Mouse (Mus musculus): ENCODE measurements at regions not wholly inside any gene's neighbourhood (a gene's known extent, or its start where the extent isn't known, plus 50 kb on each side); places are given as distances from the start of the nearest gene placed in this dataset.

DNA sequence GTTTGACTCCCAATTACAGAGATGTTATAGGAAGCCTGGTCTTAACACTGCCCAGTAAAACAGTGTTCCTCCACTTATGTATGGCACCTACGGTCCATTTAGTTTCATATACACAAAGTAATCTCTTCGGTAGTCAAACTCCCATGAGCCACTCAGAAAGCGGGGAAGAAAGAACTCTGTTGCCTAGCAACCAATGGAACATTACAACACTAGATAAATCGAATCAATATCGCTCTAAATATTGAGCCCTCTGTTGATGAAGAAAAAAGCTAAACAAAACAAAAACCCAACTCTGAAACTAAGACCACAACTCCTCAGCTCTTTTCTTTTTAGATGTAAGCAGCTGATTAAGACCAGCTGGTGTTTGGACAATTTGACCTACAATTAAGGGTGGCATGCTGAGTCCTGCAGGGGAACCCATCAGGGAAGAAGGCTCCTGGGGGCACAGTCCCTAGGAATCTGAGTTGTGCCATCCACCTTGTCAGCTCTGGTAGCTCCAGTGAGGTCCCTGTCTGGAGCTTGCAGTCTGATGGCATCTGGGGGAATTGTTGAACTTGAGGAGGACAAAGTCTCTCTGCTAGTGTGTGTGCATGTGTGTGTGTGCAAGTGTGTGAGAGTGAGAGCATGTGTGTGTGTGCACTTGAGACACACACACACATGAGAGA, 315.8 kb upstream of the Auts2 start:
- no peaks in the 10 kb centered on the region for H3K36me3 ChIP-seq (replicated peaks)
- H3K4me1 ChIP-seq, result peaks cover 6% of the 10 kb centered on the region; the same call in 1 of the 2 replicates
- H3K4me3 ChIP-seq, result no peak overlapping the region
- 0 out of 2 replicates have a peak, but pooled peaks cover 5% of the 10 kb centered on the region for H3K9me3 ChIP-seq
- DNase-seq (ENCODE audit: extremely low spot score, low spot score), result no peak
- H3K27ac ChIP-seq, result no peak overlapping the region
- H3K27me3 ChIP-seq (ENCODE audit: poor library complexity, severe bottlenecking), result no peaks in the 10 kb centered on the region
- WGBS, result 87% methylated on average over 5 of the region's 5 CpGs

DNA sequence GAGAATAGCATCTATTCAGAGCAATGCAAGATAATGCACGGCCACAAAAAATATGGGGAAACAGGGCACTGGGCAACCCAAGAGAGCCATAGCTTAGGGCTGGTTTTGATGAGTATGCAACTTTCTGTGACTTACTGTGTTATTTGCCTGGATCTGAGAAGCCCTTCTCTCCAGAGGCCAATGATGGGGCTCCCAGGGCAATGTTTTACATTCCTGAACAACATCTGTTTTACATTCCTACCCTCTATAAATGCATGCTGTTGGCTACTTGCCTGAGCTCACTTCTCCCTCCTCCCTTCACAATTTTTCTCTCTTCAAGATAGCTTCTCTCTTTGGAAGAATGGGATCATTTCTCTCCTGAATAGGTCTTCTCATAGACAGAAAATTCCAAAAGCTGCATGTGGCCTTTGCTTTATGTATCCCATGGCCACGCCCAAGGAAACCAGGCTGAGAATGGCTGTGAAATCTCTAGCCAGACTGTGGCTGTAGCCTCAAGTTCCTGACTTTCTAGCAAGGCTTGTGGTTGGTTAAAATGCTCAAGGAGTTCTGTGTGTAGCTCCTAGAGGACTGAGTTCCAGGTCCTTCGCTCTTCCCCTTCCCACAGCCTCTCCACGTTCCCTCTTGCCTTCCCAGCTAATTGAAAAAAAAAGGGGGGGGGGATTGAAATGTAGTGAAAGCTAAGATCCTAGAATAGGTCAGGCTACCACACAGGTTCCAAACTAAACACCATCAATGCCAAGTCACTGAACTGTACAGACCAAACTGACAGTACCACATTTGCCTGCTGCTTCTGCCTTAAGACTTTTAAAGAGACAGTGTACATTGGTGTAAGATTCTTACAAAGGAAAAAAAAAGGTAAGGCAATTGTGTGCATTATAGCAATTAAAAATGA, 312.7 kb upstream of the Auts2 start:
- 0 out of 2 replicates have a peak, but pooled peaks cover 5% of the 10 kb centered on the region for H3K9me3 ChIP-seq
- H3K4me1 ChIP-seq, result peaks cover 6% of the 10 kb centered on the region; the same call in 1 of the 2 replicates
- DNase-seq (ENCODE audit: extremely low spot score, low spot score), result no peak
- 0 out of 2 replicates have a peak overlapping the region, but pooled peaks have one; percentile 35 for H3K27ac ChIP-seq
- no peaks in the 10 kb centered on the region for H3K27me3 ChIP-seq (ENCODE audit: poor library complexity, severe bottlenecking)
- H3K36me3 ChIP-seq (replicated peaks), result no peaks in the 10 kb centered on the region
- WGBS, result 69% methylated on average over 4 of the region's 4 CpGs
- no peak overlapping the region for H3K4me3 ChIP-seq

DNA sequence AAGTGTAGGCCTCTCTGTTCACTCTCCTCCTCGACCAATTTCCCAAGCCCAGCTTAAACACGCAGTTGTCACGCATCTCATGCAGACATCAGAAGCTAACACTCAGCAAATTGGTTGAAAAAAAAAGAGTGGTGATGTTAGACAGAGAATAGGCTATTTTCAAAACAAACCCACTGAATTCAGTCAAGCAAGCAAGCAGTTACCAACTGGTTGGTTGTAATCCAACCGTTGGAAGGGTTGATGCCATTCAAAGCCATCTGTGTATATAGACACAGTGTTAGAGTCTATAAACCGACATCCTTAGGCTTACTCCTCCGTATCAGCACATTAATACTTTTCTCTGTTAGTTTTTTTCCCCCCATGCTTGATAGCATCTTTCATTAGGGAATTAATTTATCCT, 307.6 kb upstream of the Auts2 start:
- Histone ChIP-seq H3K27ac (no peak overlapping the region), H3K4me1 (peaks cover 3% of the 10 kb centered on the region; the same call in 1 of the 2 replicates), H3K36me3 (replicated peaks) (no peaks in the 10 kb centered on the region), H3K27me3 (ENCODE audit: poor library complexity, severe bottlenecking) (no peaks in the 10 kb centered on the region), H3K4me3 (no peak overlapping the region), H3K9me3 (no peaks in the 10 kb centered on the region)
- DNase-seq (ENCODE audit: extremely low spot score, low spot score), result no peak
- WGBS, result 88% methylated on average over 6 of the region's 6 CpGs

DNA sequence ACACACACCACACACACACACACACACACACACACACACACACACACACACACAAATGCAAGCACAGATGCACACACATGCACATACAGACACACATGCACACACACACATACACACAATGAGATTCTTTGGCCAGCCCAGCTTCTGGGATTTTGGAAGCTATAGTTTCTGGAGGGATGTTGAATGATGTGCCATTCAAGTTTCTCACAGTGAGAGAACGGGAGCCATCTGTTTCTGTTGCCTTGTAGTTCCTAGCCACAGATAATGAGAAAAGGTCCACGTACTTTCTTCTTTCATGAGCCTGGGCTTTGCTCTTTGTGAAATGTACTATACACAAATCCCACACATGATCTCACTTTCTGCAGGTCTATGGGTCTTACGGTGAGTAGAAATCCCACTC, 304.9 kb upstream of the Auts2 start:
- Histone ChIP-seq H3K9me3 (peaks cover 5% of the 10 kb centered on the region; the same call in 1 of the 2 replicates), H3K4me1 (peaks cover 7% of the 10 kb centered on the region), H3K27me3 (ENCODE audit: poor library complexity, severe bottlenecking) (no peaks in the 10 kb centered on the region), H3K4me3 (no peak overlapping the region), H3K36me3 (replicated peaks) (no peaks in the 10 kb centered on the region), H3K27ac (no peak overlapping the region)
- 79% methylated on average over 3 of the region's 3 CpGs for WGBS
- DNase-seq (ENCODE audit: extremely low spot score, low spot score), result no peak

DNA sequence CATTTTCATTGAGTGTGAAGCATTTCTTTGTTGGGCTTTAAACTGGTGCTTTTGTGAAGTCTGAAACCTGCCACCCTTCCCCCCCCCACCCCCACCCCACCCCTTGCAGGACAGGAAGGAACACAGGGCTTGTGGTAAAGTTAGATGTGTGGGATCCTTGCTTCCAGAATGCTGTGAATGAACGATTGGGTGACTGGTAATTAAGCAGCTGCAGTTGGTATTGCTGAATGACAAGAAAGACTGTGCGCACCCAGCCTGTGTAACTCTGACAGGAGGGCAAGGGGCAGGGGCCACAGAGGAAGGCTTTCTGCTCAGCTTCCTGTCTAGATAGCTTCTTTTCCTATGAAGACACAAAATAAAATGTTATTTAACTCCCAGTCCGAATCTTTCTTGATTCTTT, 300.1 kb upstream of the Auts2 start:
- Histone ChIP-seq H3K36me3 (replicated peaks) (no peaks in the 10 kb centered on the region), H3K4me3 (no peak overlapping the region), H3K27ac (peak overlapping the region; percentile 44), H3K4me1 (peaks cover 14% of the 10 kb centered on the region), H3K9me3 (peaks cover 8% of the 10 kb centered on the region; the same call in 1 of the 2 replicates), H3K27me3 (ENCODE audit: poor library complexity, severe bottlenecking) (no peaks in the 10 kb centered on the region)
- no peak for DNase-seq (ENCODE audit: extremely low spot score, low spot score)
- 57% methylated on average over 3 of the region's 3 CpGs for WGBS

DNA sequence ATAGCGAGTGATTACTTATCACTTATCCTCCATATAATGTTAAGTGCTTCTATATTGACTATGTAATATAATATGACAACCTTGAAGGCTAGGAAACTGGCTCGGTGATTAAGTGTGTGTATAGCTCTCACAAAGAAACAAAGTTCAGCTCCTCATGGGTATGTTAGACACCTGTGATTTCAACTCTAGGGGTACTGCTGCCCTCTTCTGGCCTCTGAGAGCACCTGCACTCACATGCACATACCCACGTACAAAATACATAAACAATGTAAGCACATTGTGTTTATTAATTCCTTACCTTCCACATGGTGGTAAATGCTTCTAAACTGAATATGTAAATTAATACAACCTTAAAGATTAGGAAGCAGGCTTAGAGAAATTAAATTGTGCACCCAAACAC, 298.6 kb upstream of the Auts2 start:
- Histone ChIP-seq H3K27me3 (ENCODE audit: poor library complexity, severe bottlenecking) (no peaks in the 10 kb centered on the region), H3K36me3 (replicated peaks) (no peaks in the 10 kb centered on the region), H3K4me3 (no peak overlapping the region), H3K9me3 (peaks cover 8% of the 10 kb centered on the region; the same call in 1 of the 2 replicates), H3K4me1 (peaks cover 14% of the 10 kb centered on the region), H3K27ac (no peak overlapping the region)
- WGBS, result 96% methylated on average over 3 of the region's 3 CpGs
- DNase-seq (ENCODE audit: extremely low spot score, low spot score), result no peak

DNA sequence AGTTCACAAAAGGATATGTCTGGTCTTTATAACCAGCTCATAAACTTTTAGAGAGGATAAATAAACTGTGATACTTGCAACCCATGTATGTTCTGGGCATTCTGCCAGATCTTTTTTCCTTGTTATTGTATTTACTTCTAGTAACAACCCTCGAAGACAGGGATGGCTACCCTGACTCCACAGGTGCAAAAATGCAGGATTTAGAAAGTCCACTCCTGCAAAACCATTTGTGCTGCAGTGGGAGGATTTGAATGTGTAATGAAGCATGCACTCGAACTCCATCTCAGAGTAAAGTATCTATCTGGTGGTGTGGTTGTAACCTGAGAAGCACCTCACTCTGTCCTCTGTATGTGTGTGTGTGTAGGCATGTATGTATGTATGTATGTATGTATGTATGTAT, 294.3 kb upstream of the Auts2 start:
- 73% methylated on average over 2 of the region's 2 CpGs for WGBS
- Histone ChIP-seq H3K9me3 (peaks cover 3% of the 10 kb centered on the region; the same call in 1 of the 2 replicates), H3K36me3 (replicated peaks) (no peaks in the 10 kb centered on the region), H3K27me3 (ENCODE audit: poor library complexity, severe bottlenecking) (no peaks in the 10 kb centered on the region), H3K27ac (no peak overlapping the region), H3K4me3 (no peak overlapping the region), H3K4me1 (peaks cover under 1% of the 10 kb centered on the region; the same call in 1 of the 2 replicates)
- DNase-seq (ENCODE audit: extremely low spot score, low spot score), result no peak

DNA sequence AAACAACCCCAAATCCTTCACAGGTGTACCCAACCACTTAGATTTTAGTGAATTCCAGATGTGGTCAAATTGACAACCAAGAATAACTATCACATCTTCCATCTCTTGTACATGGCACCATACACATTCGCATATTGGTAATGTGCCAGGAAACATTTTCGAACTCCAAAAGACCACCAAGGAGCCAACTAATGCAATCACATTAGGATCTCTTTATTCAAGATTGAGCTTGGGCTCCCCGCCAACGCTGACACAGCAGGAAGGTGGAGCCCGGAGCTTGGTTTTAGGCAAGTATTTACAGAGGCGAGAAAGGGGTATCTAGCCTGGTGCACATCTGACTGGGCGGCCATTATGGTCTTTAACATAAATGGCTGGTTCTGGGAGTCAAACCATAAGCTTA, 285.8 kb upstream of the Auts2 start:
- Histone ChIP-seq H3K36me3 (replicated peaks) (no peaks in the 10 kb centered on the region), H3K4me3 (no peak overlapping the region), H3K9me3 (no peaks in the 10 kb centered on the region), H3K4me1 (no peaks in the 10 kb centered on the region), H3K27me3 (ENCODE audit: poor library complexity, severe bottlenecking) (no peaks in the 10 kb centered on the region), H3K27ac (no peak overlapping the region)
- WGBS, result 91% methylated on average over 7 of the region's 7 CpGs
- no peak for DNase-seq (ENCODE audit: extremely low spot score, low spot score)

DNA sequence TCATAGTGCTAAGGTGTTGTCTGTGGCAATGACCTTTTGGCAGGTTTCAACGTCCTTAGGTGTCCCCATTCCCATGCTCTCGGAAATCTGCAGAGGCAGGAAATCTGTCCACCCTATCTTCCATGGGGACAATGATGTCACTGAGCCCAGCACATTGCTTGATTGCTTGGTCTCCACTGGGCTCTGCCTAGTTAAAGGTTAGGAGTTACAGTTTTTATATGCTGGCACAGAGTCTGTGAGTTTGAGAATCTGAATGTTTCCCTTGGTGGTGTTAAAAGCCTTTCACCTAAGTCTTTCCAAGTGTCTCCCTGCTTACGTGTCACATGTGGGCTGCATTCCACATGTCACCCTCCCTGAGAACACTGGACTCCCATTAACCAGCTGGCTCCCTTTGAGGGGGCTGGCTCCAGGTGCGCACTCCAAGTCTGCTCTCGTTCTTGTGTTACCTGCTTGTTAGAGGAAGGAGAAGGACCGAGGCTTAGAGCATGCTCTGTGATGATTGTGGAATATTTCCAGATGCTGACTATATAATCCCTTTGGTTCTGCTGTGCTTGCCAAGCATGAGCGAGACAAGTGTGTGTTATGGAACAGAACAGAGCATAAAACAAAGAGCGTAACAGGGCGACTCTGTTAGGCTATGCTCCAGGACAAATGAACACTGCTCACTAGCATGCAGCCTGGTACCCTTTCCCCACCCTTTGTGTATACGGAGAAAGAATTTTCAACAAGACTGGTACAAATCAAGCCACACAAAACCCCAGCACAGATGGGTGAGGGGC, 284.6 kb upstream of the Auts2 start:
- Histone ChIP-seq H3K27me3 (ENCODE audit: poor library complexity, severe bottlenecking) (no peaks in the 10 kb centered on the region), H3K27ac (no peak overlapping the region), H3K36me3 (replicated peaks) (no peaks in the 10 kb centered on the region), H3K4me3 (no peak overlapping the region), H3K9me3 (no peaks in the 10 kb centered on the region), H3K4me1 (no peaks in the 10 kb centered on the region)
- WGBS, result 94% methylated on average over 10 of the region's 10 CpGs
- DNase-seq (ENCODE audit: extremely low spot score, low spot score), result no peak

DNA sequence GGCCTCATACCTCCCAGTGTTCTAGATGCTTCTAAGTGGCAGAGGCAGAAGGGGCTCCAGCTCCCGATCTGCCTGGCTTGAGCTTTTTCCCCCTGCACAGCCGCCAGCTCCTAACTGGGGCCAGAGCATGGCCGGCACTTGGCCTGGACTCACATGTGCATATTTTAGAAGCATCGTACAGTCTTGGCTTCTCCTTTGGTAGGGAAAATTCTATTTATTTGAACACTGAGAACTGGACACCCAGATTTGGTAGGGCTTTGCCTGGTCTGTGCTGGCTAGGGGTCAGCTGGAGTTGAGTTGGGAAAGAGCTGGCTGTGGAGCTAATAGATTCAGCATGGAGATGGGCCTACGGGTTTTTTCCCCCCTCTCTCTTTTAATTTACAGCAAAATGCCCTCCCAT, 282.9 kb upstream of the Auts2 start:
- 89% methylated on average over 5 of the region's 5 CpGs for WGBS
- no peaks in the 10 kb centered on the region for H3K36me3 ChIP-seq (replicated peaks)
- H3K4me1 ChIP-seq, result no peaks in the 10 kb centered on the region
- no peak overlapping the region for H3K27ac ChIP-seq
- no peaks in the 10 kb centered on the region for H3K27me3 ChIP-seq (ENCODE audit: poor library complexity, severe bottlenecking)
- DNase-seq (ENCODE audit: extremely low spot score, low spot score), result no peak
- no peaks in the 10 kb centered on the region for H3K9me3 ChIP-seq
- no peak overlapping the region for H3K4me3 ChIP-seq

DNA sequence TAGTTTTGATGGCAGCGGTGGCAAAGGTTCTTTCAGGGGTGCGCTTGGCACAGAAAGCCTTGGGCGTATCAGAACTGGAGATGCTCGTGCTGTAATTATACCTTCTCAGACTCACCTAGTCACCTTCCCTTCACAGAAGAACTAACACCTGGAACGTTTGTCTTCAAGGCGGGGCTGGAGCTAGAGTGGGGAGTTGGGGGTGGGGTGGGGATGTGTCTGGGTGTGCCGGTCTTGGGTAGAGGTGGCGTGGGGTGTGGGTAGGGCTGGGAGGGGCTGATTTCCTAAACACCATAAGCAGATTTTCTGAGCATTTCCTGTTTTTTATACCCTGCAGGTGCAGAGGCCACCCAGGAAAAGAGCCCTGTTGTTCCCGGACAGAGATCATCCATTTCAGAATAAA, 274.5 kb upstream of the Auts2 start:
- Histone ChIP-seq H3K36me3 (replicated peaks) (no peaks in the 10 kb centered on the region), H3K4me1 (no peaks in the 10 kb centered on the region), H3K9me3 (no peaks in the 10 kb centered on the region), H3K27me3 (ENCODE audit: poor library complexity, severe bottlenecking) (no peaks in the 10 kb centered on the region), H3K27ac (no peak overlapping the region), H3K4me3 (no peak overlapping the region)
- DNase-seq (ENCODE audit: extremely low spot score, low spot score), result no peak
- WGBS, result 91% methylated on average over 9 of the region's 9 CpGs

DNA sequence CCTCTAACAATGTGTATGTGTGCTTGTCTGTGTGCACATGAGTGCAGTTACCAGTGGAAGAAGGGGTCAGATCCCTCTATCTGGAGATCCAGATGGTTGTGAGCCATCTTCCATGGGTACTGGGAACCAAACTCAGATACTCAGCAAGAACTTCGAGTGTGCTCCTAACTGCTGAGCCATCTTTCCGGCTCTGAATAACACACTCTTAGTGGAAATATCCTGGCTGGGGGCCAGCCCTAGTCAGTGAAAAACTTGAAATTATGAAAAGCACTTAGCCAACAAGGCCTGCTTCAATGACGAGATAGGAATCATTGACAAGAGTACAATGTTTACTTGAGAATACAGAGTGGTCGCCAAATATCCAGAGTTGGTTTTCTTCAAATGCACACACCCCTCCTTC, 266.0 kb upstream of the Auts2 start:
- Histone ChIP-seq H3K4me1 (no peaks in the 10 kb centered on the region), H3K36me3 (replicated peaks) (no peaks in the 10 kb centered on the region), H3K27ac (no peak overlapping the region), H3K9me3 (peaks cover 3% of the 10 kb centered on the region), H3K4me3 (no peak overlapping the region), H3K27me3 (ENCODE audit: poor library complexity, severe bottlenecking) (no peaks in the 10 kb centered on the region)
- no peak for DNase-seq (ENCODE audit: extremely low spot score, low spot score)
- 89% methylated on average over 4 of the region's 4 CpGs for WGBS

All from forebrain, embryonic 10.5 days (tissue).